Mouse (Mus musculus) left cerebral cortex, postnatal 10 days (tissue): ENCODE results near the gene Slc2a1. TPM values are rescaled to one million over a fixed set of nuclear protein-coding genes. Genes with fewer than 3 reads are reported as not detected.

ENCODE experiments used
- DNase-seq, 2 experiments: peaks; one replicate each; pipeline ENCODE4 v3.0.0; 2021 to 2022; ENCODE audit warnings: low spot score in 2 of 2, mixed read lengths in 1 of 2; ENCODE audit errors: extremely low spot score in 1 of 2
- intact Hi-C: fragments of 180-260 bp; cut with DNase I; formaldehyde crosslinking; loops from one replicate; pipeline ENCODE4 v1.15.1; 2025
- total RNA-seq, 2 experiments: library from RNA; stranded (reverse); gene quantifications; 2 replicates each; pipeline ENCODE4 v1.2.3; 2021

Slc2a1 gene
- total RNA-seq, 2 experiments from 2014 or later = 46.2 to 70.9 TPM

GRCm38 (mm10) chr4:119121249-119121648, 12.7 kb downstream of the Slc2a1 start:
- DNase-seq = peak in 1 of 2 experiments; percentile 84
- intact Hi-C loops = no loop called here

- DNase-seq = no peak
- intact Hi-C loops = no loop called here
These were observed 16.3 kb downstream of the Slc2a1 start for GRCm38 (mm10) chr4:119124771-119125273.

GRCm38 (mm10) chr4:119125577-119126270, 17.2 kb downstream of the Slc2a1 start:
- intact Hi-C loops = no loop called here
- no peak for DNase-seq

GRCm38 (mm10) chr4:119127229-119127628, 18.7 kb downstream of the Slc2a1 start:
- DNase-seq = no peak
- intact Hi-C loops = no loop called here

GRCm38 (mm10) chr4:119128547-119128946, 20.0 kb downstream of the Slc2a1 start:
- intact Hi-C loops = no loop called here
- no peak for DNase-seq

- intact Hi-C loops = no loop called here
- no peak for DNase-seq
These were observed 20.6 kb downstream of the Slc2a1 start for GRCm38 (mm10) chr4:119129096-119129495.

GRCm38 (mm10) chr4:119131189-119131910, 22.8 kb downstream of the Slc2a1 start:
- intact Hi-C loops = no loop called here
- DNase-seq = no peak

- no peak for DNase-seq
- intact Hi-C loops = no loop called here
These were observed 24.8 kb downstream of the Slc2a1 start for GRCm38 (mm10) chr4:119133306-119133705.

- intact Hi-C loops = no loop called here
- no peak for DNase-seq
These were observed 25.3 kb downstream of the Slc2a1 start for GRCm38 (mm10) chr4:119133860-119134259.

- intact Hi-C loops = no loop called here
- DNase-seq = no peak
These were observed 28.8 kb downstream of the Slc2a1 start for GRCm38 (mm10) chr4:119137313-119137712.

GRCm38 (mm10) chr4:119138171-119138570, 29.7 kb downstream of the Slc2a1 start:
- peak; percentile 52 to 85 for DNase-seq
- intact Hi-C loops = no loop called here

- DNase-seq = no peak
- intact Hi-C loops = no loop called here
These were observed 30.3 kb downstream of the Slc2a1 start for GRCm38 (mm10) chr4:119138776-119139175.

GRCm38 (mm10) chr4:119140126-119140525, 31.6 kb downstream of the Slc2a1 start:
- no peak for DNase-seq

GRCm38 (mm10) chr4:119141191-119141590, 32.7 kb downstream of the Slc2a1 start:
- no peak for DNase-seq
- intact Hi-C loops = no loop called here

More at GRCm38 (mm10) chr4:119140126-119140525, 31.6 kb downstream of the Slc2a1 start:
- intact Hi-C loops = no loop called here

- peak; percentile 62 to 81 for DNase-seq
- intact Hi-C loops = no loop called here
These were observed 33.8 kb downstream of the Slc2a1 start for GRCm38 (mm10) chr4:119142230-119142871.

- no peak for DNase-seq
- intact Hi-C loops = no loop called here
These were observed 38.3 kb downstream of the Slc2a1 start for GRCm38 (mm10) chr4:119146816-119147215.

GRCm38 (mm10) chr4:119147347-119147746, 38.8 kb downstream of the Slc2a1 start:
- no peak for DNase-seq
- intact Hi-C loops = no loop called here

- intact Hi-C loops = no loop called here
- no peak for DNase-seq
These were observed 40.2 kb downstream of the Slc2a1 start for GRCm38 (mm10) chr4:119148741-119149140.

- peak in 1 of 2 experiments; percentile 65 for DNase-seq
- intact Hi-C loops = no loop called here
These were observed 48.7 kb downstream of the Slc2a1 start for GRCm38 (mm10) chr4:119157186-119157585.

- no peak for DNase-seq
- intact Hi-C loops = no loop called here
These were observed 49.4 kb downstream of the Slc2a1 start for GRCm38 (mm10) chr4:119157891-119158290.
